Mouse (Mus musculus) MEL (cell line): Measurements from ENCODE around the gene Ap1ar.

Experiments used
- CTCF ChIP-seq, 3 experiments: IDR thresholded peaks in 2 of 3; conservative IDR thresholded peaks in 1 of 3; 2 replicates each; pipeline ENCODE4 v1.5.1; 2011 to 2012; ENCODE audit warnings: low read length in 3 of 3, low read depth in 2 of 3, mild to moderate bottlenecking in 2 of 3, improper control_type of control experiment in 1 of 3, inconsistent platforms in 1 of 3, mixed read lengths in 1 of 3, moderate library complexity in 1 of 3; ENCODE audit not compliant: control insufficient read depth in 1 of 3, insufficient read depth in 1 of 3, poor library complexity in 1 of 3, severe bottlenecking in 1 of 3
- E2F4 ChIP-seq: IDR thresholded peaks from 2 replicates; pipeline ENCODE4 v1.6.1; 2011; ENCODE audit warnings: low read depth, low read length, improper control_type of control experiment, borderline replicate concordance
- EP300 ChIP-seq, 2 experiments: IDR thresholded peaks; 2 replicates each; pipeline ENCODE4 v1.6.1; 2011; ENCODE audit warnings: improper control_type of control experiment in 2 of 2, low read length in 2 of 2, low read depth in 1 of 2, mild to moderate bottlenecking in 1 of 2
- KAT2A ChIP-seq: conservative IDR thresholded peaks from 2 replicates; pipeline ENCODE4 v1.6.1; 2012; ENCODE audit warnings: low read depth, low read length, improper control_type of control experiment, inconsistent platforms
- MAFK ChIP-seq: IDR thresholded peaks from 2 replicates; pipeline ENCODE4 v1.6.1; 2011; ENCODE audit warnings: low read depth, mild to moderate bottlenecking, low read length, improper control_type of control experiment, borderline replicate concordance
- NELFE ChIP-seq: IDR thresholded peaks from 2 replicates; pipeline ENCODE4 v1.6.1; 2011; ENCODE audit warnings: low read depth, low read length, improper control_type of control experiment
- NRF1 ChIP-seq: IDR thresholded peaks from 2 replicates; pipeline ENCODE4 v1.6.1; 2014; ENCODE audit warnings: low read depth, mild to moderate bottlenecking, inconsistent platforms, low read length, improper control_type of control experiment, moderate library complexity; ENCODE audit not compliant: poor library complexity, insufficient read depth, severe bottlenecking
- POLR2A ChIP-seq, 2 experiments: IDR thresholded peaks; 2 replicates each; pipeline ENCODE4 v1.6.1; 2011 to 2012; ENCODE audit warnings: low read length in 2 of 2, mild to moderate bottlenecking in 2 of 2, control low read depth in 1 of 2, improper control_type of control experiment in 1 of 2, low read depth in 1 of 2, moderate library complexity in 1 of 2; ENCODE audit not compliant: control insufficient read depth in 1 of 2, insufficient read depth in 1 of 2, poor library complexity in 1 of 2
- POLR2AphosphoS2 ChIP-seq: IDR thresholded peaks from 2 replicates; pipeline ENCODE4 v1.6.1; 2011; ENCODE audit warnings: low read length, improper control_type of control experiment
- TAL1 ChIP-seq: IDR thresholded peaks from 2 replicates; pipeline ENCODE4 v1.6.1; 2012; ENCODE audit warnings: mild to moderate bottlenecking, inconsistent platforms, low read length, moderate library complexity, mixed read lengths
- USF1 ChIP-seq: IDR thresholded peaks from 2 replicates; pipeline ENCODE4 v1.6.1; 2014; ENCODE audit warnings: low read depth, mild to moderate bottlenecking, inconsistent platforms, low read length, improper control_type of control experiment, moderate library complexity

GRCm38 (mm10) chr3:127802814-127803213, 34.5 kb downstream of the Ap1ar start:
- TF ChIP-seq CTCF (IDR thresholded peaks at IDR 0.05 in 2 of 3, conservative IDR thresholded peaks at IDR 0.05 in 1 of 3; ENCODE audit: control insufficient read depth in 1 of 3, insufficient read depth in 1 of 3, low read depth in 2 of 3, low read length in 3 of 3, poor library complexity in 1 of 3, severe bottlenecking in 1 of 3) = no peak
- no peak for TF ChIP-seq NELFE
- no peak for TF ChIP-seq POLR2A (IDR thresholded peaks at IDR 0.05; ENCODE audit: control insufficient read depth in 1 of 2, insufficient read depth in 1 of 2, low read depth in 1 of 2, low read length in 2 of 2, poor library complexity in 1 of 2)
- TF ChIP-seq TAL1 = no peak
- TF ChIP-seq EP300 (IDR thresholded peaks at IDR 0.05; ENCODE audit: low read depth in 1 of 2, low read length in 2 of 2) = no peak
- no peak for TF ChIP-seq NRF1
- no peak for TF ChIP-seq E2F4
- TF ChIP-seq KAT2A = no peak
- TF ChIP-seq MAFK = no peak
- TF ChIP-seq USF1 = no peak
- TF ChIP-seq POLR2AphosphoS2 = no peak
